Mouse (Mus musculus): ENCODE results near the gene Dtymk. TPM values are rescaled to one million over a fixed set of nuclear protein-coding genes. Genes with fewer than 3 reads are reported as not detected.
"Not testable (repeated sequence)": the region's sequence is repeated elsewhere in the genome, so short reads cannot be mapped to it uniquely, and the experiment has no call there.

The Dtymk gene
- polyA plus RNA-seq, 1 experiment from 2014 or later = 86.4 TPM

GRCm38 (mm10) chr1:93767600-93767999 lies 34.1 kb downstream of the Dtymk start:
- POLR2A ChIA-PET = no interaction called here
- DNase-seq (ENCODE audit: low read depth, low spot score) (no peak), ATAC-seq (no peak)
- in situ Hi-C loops (cut with MboI; ENCODE audit: low pct_unique_long_range_greater_than_20kb) = no loop called here
- TF ChIP-seq CTCF (IDR thresholded peaks at IDR 0.05) = no peak
- CTCF ChIA-PET = interaction anchor here (0.9 to 1.4 kb wide), 2 partner anchors 11 to 36 kb away, joined by 3 to 6 read pairs; partner anchors contain the start of gene Ing5
- H3K27me3 ChIP-seq = no peaks in the 10 kb centered on the region

- ChIA-PET POLR2A (no interaction called here), CTCF (interaction anchor here (1.0 kb wide), 1 partner anchor 13 kb away, joined by 3 read pairs; no protein-coding TSS in a partner anchor)
- no peak for DNase-seq (ENCODE audit: low read depth, low spot score)
- ATAC-seq = no peak
- no peak for TF ChIP-seq CTCF (IDR thresholded peaks at IDR 0.05)
- no peaks in the 10 kb centered on the region for H3K27me3 ChIP-seq
- in situ Hi-C loops (cut with MboI; ENCODE audit: low pct_unique_long_range_greater_than_20kb) = no loop called here
Observed at GRCm38 (mm10) chr1:93764871-93765591, 36.7 kb downstream of the Dtymk start.

GRCm38 (mm10) chr1:93763531-93763930 lies 38.2 kb downstream of the Dtymk start:
- DNase-seq (ENCODE audit: low read depth, low spot score); in situ Hi-C loops (cut with MboI; ENCODE audit: low pct_unique_long_range_greater_than_20kb); ATAC-seq; POLR2A ChIA-PET; H3K27me3 ChIP-seq: not testable (repeated sequence)
- CTCF ChIA-PET = interaction anchor here (1.2 kb wide), 1 partner anchor 12 kb away, joined by 3 read pairs; no protein-coding TSS in a partner anchor

GRCm38 (mm10) chr1:93760076-93760475 lies 41.7 kb downstream of the Dtymk start:
- CTCF ChIA-PET = interaction anchor here (1.1 to 1.3 kb wide), 3 partner anchors 9 to 13 kb away, joined by 3 to 6 read pairs (median 4); no protein-coding TSS in a partner anchor
- H3K27me3 ChIP-seq = no peaks in the 10 kb centered on the region
- in situ Hi-C loops (cut with MboI; ENCODE audit: low pct_unique_long_range_greater_than_20kb) = no loop called here
- TF ChIP-seq CTCF (IDR thresholded peaks at IDR 0.05) = no peak
- ATAC-seq (no peak), DNase-seq (ENCODE audit: low read depth, low spot score) (no peak)
- POLR2A ChIA-PET = interaction anchor here (0.9 kb wide), 1 partner anchor 224 kb away, joined by 3 read pairs; no protein-coding TSS in a partner anchor

GRCm38 (mm10) chr1:93756154-93756553 lies 45.6 kb downstream of the Dtymk start:
- DNase-seq (ENCODE audit: low read depth, low spot score) (no peak), ATAC-seq (no peak)
- no peak for TF ChIP-seq CTCF (IDR thresholded peaks at IDR 0.05)
- in situ Hi-C loops (cut with MboI; ENCODE audit: low pct_unique_long_range_greater_than_20kb) = no loop called here
- CTCF ChIA-PET = no interaction called here
- POLR2A ChIA-PET = no interaction called here
- H3K27me3 ChIP-seq = no peaks in the 10 kb centered on the region

- in situ Hi-C loops (cut with MboI; ENCODE audit: low pct_unique_long_range_greater_than_20kb) = no loop called here
- TF ChIP-seq CTCF (IDR thresholded peaks at IDR 0.05) = no peak
- CTCF ChIA-PET = no interaction called here
- no peaks in the 10 kb centered on the region for H3K27me3 ChIP-seq
- no peak for DNase-seq (ENCODE audit: low read depth, low spot score)
- POLR2A ChIA-PET = no interaction called here
- no peak for ATAC-seq
Observed at GRCm38 (mm10) chr1:93755618-93756017, 46.1 kb downstream of the Dtymk start.

GRCm38 (mm10) chr1:93755291-93755610 lies 46.5 kb downstream of the Dtymk start:
- ChIA-PET CTCF (no interaction called here), POLR2A (no interaction called here)
- DNase-seq (ENCODE audit: low read depth, low spot score) (no peak), ATAC-seq (no peak)
- no peaks in the 10 kb centered on the region for H3K27me3 ChIP-seq
- no peak for TF ChIP-seq CTCF (IDR thresholded peaks at IDR 0.05)
- in situ Hi-C loops (cut with MboI; ENCODE audit: low pct_unique_long_range_greater_than_20kb) = no loop called here

GRCm38 (mm10) chr1:93754573-93755290 lies 47.0 kb downstream of the Dtymk start, which contains the start of gene Thap4:
Gene Thap4 (minus strand): TSS chr1:93754864.
- ChIA-PET POLR2A (interaction anchor here (1.0 kb wide), 1 partner anchor 47 kb away, joined by 4 read pairs; the partner anchor contains the start of gene Dtymk), CTCF (no interaction called here)
- DNase-seq (ENCODE audit: low read depth, low spot score) = peak; percentile 56
- ATAC-seq = peak; percentile 82
- no peaks in the 10 kb centered on the region for H3K27me3 ChIP-seq
- no peak for TF ChIP-seq CTCF (IDR thresholded peaks at IDR 0.05)
- in situ Hi-C loops (cut with MboI; ENCODE audit: low pct_unique_long_range_greater_than_20kb) = no loop called here

- DNase-seq (ENCODE audit: low read depth, low spot score) (no peak), ATAC-seq (peak; percentile 46)
- CTCF ChIA-PET = interaction anchor here (1.3 kb wide), 1 partner anchor 85 kb away, joined by 3 read pairs; no protein-coding TSS in a partner anchor
- no peak for TF ChIP-seq CTCF (IDR thresholded peaks at IDR 0.05)
- in situ Hi-C loops (cut with MboI; ENCODE audit: low pct_unique_long_range_greater_than_20kb) = no loop called here
- POLR2A ChIA-PET = interaction anchor here (0.7 to 1.0 kb wide), 2 partner anchors 48 to 85 kb away, joined by 4 read pairs; partner anchors contain the start of gene Dtymk
- H3K27me3 ChIP-seq = no peaks in the 10 kb centered on the region
Observed at GRCm38 (mm10) chr1:93753911-93754572, 47.7 kb downstream of the Dtymk start.

GRCm38 (mm10) chr1:93751290-93751689 lies 50.4 kb downstream of the Dtymk start, which contains the start of gene Atg4b:
Gene Atg4b (plus strand): TSS chr1:93751500.
- H3K27me3 ChIP-seq = no peaks in the 10 kb centered on the region
- ChIA-PET POLR2A (no interaction called here), CTCF (interaction anchor here (1.0 kb wide), 1 partner anchor 14 kb away, joined by 3 read pairs; no protein-coding TSS in a partner anchor)
- ATAC-seq (no peak), DNase-seq (ENCODE audit: low read depth, low spot score) (no peak)
- in situ Hi-C loops (cut with MboI; ENCODE audit: low pct_unique_long_range_greater_than_20kb) = no loop called here
- TF ChIP-seq CTCF (IDR thresholded peaks at IDR 0.05) = no peak

Data from Patski (cell line).